Mouse (Mus musculus) midbrain, embryonic 16.5 days (tissue): ENCODE data around the gene Mapk8ip2. TPM values are rescaled to one million over a fixed set of nuclear protein-coding genes. Genes with fewer than 3 reads are reported as not detected.
"Not testable (repeated sequence)": the region's sequence is repeated elsewhere in the genome, so short reads cannot be mapped to it uniquely, and the experiment has no call there.

Source experiments
- ATAC-seq: fragments of 200-750 bp; cut with Nextera tagmentation; 2 replicates; pipeline ENCODE4 v1.8.0; 2017; ENCODE audit warnings: moderate TSS enrichment
- H3K27ac ChIP-seq: fragments of 300-500 bp; sonication (generic); 2 replicates; pipeline ENCODE4 v1.5.1; 2014; ENCODE audit warnings: mild to moderate bottlenecking, low read length, mixed read lengths
- H3K27me3 ChIP-seq: fragments of 300-500 bp; sonication (generic); 2 replicates; pipeline ENCODE4 v1.6.1; 2014; ENCODE audit warnings: low read depth, low read length, mixed read lengths; ENCODE audit not compliant: control insufficient read depth, insufficient read depth
- H3K36me3 ChIP-seq: fragments of 300-500 bp; sonication (generic); 2 replicates; pipeline ENCODE4 v1.6.1; 2014; ENCODE audit warnings: mild to moderate bottlenecking, low read length, moderate library complexity, mixed read lengths; ENCODE audit not compliant: control insufficient read depth, insufficient read depth
- H3K4me1 ChIP-seq: fragments of 300-500 bp; sonication (generic); 2 replicates; pipeline ENCODE4 v1.6.1; 2014; ENCODE audit warnings: mild to moderate bottlenecking, low read length, mixed read lengths; ENCODE audit not compliant: control insufficient read depth, insufficient read depth
- H3K4me2 ChIP-seq: fragments of 300-500 bp; sonication (generic); 2 replicates; pipeline ENCODE4 v1.6.1; 2014; ENCODE audit warnings: mild to moderate bottlenecking, low read length, mixed read lengths
- H3K4me3 ChIP-seq: fragments of 300-500 bp; sonication (generic); 2 replicates; pipeline ENCODE4 v1.5.1; 2014; ENCODE audit warnings: low read depth, mild to moderate bottlenecking, low read length, moderate library complexity, mixed read lengths
- H3K9ac ChIP-seq: fragments of 300-500 bp; sonication (generic); 2 replicates; pipeline ENCODE4 v1.6.1; 2014; ENCODE audit warnings: low read depth, low read length, mixed read lengths
- H3K9me3 ChIP-seq: fragments of 300-500 bp; sonication (generic); replicated peaks from 2 replicates; pipeline ENCODE4 v1.6.1; 2014; ENCODE audit warnings: mild to moderate bottlenecking, low read length, mixed read lengths; ENCODE audit not compliant: control insufficient read depth, poor library complexity, severe bottlenecking
- WGBS: fragments of 180-500 bp; shearing (Covaris S2); extraction: QIAGEN DNeasy Blood & Tissue Kit; methylation state at CpG from one replicate; pipeline ENCODE4 v1.1.7; 2014; 5-methylcytosine and 5-hydroxymethylcytosine counted together
- polyA plus RNA-seq: library from polyadenylated mRNA; unstranded; fragments of >200 nt; fragmentation: Nextera tagmentation; extraction: Ambion mirVana; gene quantifications from 2 replicates; pipeline ENCODE4 v1.2.1, GENCODE M21; 2015

Gene Mapk8ip2
- polyA plus RNA-seq, 1 experiment from 2014 or later, result 84.4 TPM

GRCm38 (mm10) chr15:89428136-89428790, 25.4 kb upstream of the Mapk8ip2 start:
- peak overlapping the region; percentile 78 for H3K9ac ChIP-seq
- peak overlapping the region; percentile 81 for H3K4me3 ChIP-seq
- WGBS, result 83% methylated on average over 19 of the region's 19 CpGs
- H3K9me3 ChIP-seq, result no peaks in the 10 kb centered on the region
- H3K27me3 ChIP-seq, result no peaks in the 10 kb centered on the region
- H3K27ac ChIP-seq, result no peak overlapping the region
- ATAC-seq, result no peak
- peaks cover 13% of the 10 kb centered on the region for H3K36me3 ChIP-seq
- H3K4me2 ChIP-seq, result peak overlapping the region; percentile 93
- peaks cover 11% of the 10 kb centered on the region for H3K4me1 ChIP-seq

DNA sequence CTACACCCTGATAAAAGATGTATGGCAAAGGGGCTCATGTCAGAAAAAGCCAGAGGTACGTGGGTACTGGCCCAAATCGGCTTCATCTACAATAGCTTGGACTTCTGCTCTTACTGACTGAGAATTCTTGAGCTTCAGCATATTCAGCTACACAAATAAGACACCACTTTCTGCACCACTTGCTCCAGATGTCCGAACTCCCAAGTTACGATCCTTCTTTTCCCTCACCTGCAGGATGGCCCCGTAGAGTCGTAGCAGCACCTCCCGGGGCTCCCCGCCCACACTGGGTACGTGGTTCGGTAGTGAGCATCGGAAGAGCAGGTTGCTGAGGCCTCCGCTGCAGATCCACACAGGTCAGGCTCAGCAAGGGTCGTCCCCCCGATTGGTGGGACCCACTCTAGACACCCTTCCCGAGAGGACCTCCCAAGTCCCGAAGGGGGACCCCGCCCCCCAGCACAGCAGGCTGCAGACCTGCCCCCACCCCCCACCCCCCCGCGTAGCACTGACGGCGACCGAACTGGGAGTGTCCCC, 24.8 kb upstream of the Mapk8ip2 start:
- Histone ChIP-seq H3K4me3 (peak overlapping the region; percentile 81), H3K36me3 (peaks cover 13% of the 10 kb centered on the region), H3K27me3 (no peaks in the 10 kb centered on the region), H3K9me3 (no peaks in the 10 kb centered on the region), H3K4me1 (peaks cover 11% of the 10 kb centered on the region), H3K27ac (peak overlapping the region; percentile 95), H3K4me2 (peak overlapping the region; percentile 93), H3K9ac (peak overlapping the region; percentile 78)
- peak; percentile 62 for ATAC-seq
- 4% methylated on average over 22 of the region's 22 CpGs for WGBS

DNA sequence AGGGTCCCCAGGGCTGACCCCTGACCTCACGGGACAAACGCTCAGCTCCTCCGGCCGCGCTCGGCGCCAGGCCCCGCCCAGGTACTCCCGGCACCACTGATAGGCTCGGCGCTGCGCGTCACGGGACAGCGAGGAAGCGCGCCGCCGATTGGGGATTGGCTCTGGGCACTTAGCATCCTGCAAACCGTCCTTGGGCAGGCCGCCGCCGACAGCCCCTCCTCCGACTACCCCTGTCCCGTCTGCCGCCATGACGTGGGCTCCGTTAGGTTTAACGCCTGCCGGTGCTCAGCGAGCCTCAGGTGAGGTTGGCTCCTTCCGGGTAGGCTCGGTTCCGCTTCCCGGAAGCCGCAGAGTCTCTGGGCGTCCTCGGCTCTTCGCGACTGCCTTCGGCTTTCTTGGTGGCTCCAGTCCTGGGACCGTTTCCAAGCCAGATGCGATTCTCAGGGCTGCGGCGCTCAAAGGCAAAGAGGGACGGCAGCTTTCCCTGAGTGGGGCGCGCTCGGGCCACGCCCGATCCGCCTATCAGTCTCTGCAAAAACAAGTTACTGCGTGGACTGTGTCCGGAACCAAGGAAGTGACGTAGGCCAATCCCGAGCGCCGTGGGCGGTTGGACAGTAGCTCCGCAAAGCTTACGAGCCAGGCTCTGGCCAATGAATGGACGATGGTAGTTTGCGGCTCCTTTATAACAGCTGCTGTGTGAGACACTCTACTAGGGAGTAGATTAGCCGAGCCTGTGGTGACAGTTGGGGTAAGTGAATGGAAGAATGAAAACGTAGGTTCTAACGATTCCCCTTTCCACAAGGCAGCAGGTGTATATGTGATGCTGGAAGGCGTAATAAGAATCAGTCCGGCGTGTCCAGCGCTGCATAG, 24.1 kb upstream of the Mapk8ip2 start, which contains the start of the genes C730034F03Rik, Gm44502 and Chkb:
Gene C730034F03Rik (plus strand): TSS at position 238 of the 870 bp plus-strand sequence.
Gene Gm44502 (minus strand): TSS at position 345 of the 870 bp plus-strand sequence.
Gene Chkb (minus strand): TSS at position 557 of the 870 bp plus-strand sequence.
- Histone ChIP-seq H3K36me3 (peaks cover 10% of the 10 kb centered on the region), H3K27me3 (no peaks in the 10 kb centered on the region), H3K9ac (peak within 1 kb of the TSS; percentile 78), H3K4me2 (peak within 1 kb of the TSS; percentile 93), H3K4me1 (peaks cover 11% of the 10 kb centered on the region), H3K27ac (peak within 1 kb of the TSS; percentile 95), H3K4me3 (peak within 1 kb of the TSS; percentile 81), H3K9me3 (no peaks in the 10 kb centered on the region)
- WGBS, result under 1% methylated on average over 70 of the region's 70 CpGs
- peak; percentile 96 for ATAC-seq

DNA sequence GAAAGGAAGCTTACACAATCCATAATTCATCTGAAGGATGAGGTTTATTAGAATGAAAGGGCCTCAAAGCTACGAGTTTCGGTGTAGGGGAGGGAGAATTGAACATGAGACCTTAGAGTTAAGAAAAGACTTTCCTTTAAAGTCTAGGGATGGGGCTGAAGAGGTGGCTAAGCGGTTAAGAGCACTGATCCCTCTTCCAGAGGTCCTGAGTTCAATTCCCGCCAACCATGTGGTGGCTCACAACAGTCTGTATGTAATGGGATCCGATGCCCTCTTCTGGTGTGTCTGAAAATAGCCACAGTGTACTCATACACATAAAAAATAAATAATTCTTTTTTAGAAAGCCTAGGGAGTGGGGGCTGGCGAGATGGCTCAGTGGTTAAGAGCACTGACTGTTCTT, 23.4 kb upstream of the Mapk8ip2 start:
- Histone ChIP-seq H3K9me3 (no peaks in the 10 kb centered on the region), H3K4me2 (peak overlapping the region; percentile 93), H3K36me3 (peaks cover 10% of the 10 kb centered on the region), H3K4me1 (peaks cover 11% of the 10 kb centered on the region), H3K27me3 (no peaks in the 10 kb centered on the region), H3K9ac (peak overlapping the region; percentile 78), H3K27ac (peak overlapping the region; percentile 95), H3K4me3 (peak overlapping the region; percentile 81)
- 41% methylated on average over 6 of the region's 6 CpGs for WGBS
- ATAC-seq, result no peak

DNA sequence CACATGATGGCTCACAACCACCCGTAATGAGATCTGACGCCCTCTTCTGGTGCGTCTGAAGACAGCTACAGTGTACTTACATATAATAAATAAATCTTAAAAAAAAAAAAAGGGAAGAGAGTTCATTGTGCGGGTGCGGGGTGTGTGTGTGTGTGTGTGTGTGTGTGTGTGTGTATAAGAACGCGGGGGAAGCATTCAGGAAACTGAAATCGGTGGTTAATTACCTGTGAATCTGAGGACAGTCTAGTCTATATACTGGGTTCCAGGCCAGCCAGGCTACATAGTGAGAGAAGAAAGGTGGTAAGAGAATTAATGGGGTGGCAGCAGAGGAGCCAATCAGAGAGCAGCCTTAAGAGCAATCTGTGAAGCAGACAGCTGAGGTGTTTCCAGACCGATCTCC, 22.9 kb upstream of the Mapk8ip2 start:
- not testable (repeated sequence) for H3K36me3 ChIP-seq, H3K27ac ChIP-seq, H3K4me2 ChIP-seq, ATAC-seq, H3K27me3 ChIP-seq, H3K9me3 ChIP-seq, H3K9ac ChIP-seq, H3K4me3 ChIP-seq
- WGBS, result 89% methylated on average over 6 of the region's 9 CpGs
- H3K4me1 ChIP-seq, result peaks cover 11% of the 10 kb centered on the region

DNA sequence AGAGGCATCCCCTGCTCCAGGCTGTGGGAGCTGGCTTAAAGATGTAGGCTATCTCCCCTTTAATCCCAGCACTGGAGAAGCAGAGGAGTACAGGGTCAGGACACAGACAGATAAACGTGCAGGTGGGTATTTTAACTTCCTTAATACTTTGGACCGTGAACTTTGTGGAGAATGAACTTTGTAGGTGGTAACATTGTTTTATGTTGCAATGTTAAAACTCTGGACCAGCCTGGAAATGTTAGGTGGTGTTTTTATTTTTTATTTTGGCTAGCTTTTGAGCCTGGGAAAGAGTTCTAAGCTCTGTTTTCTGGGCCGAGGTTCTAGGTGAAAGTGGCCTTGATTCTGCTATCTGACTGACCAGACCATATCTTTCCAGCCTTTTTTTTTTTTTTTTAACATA, 22.4 kb upstream of the Mapk8ip2 start:
- H3K9me3 ChIP-seq, result no peaks in the 10 kb centered on the region
- no peak overlapping the region for H3K4me2 ChIP-seq
- 0 out of 2 replicates have a peak overlapping the region, but pooled peaks have one; percentile 28 for H3K9ac ChIP-seq
- no peak for ATAC-seq
- no peaks in the 10 kb centered on the region for H3K27me3 ChIP-seq
- peaks cover 11% of the 10 kb centered on the region for H3K4me1 ChIP-seq
- WGBS, result 88% methylated on average over 3 of the region's 3 CpGs
- no peak overlapping the region for H3K4me3 ChIP-seq
- no peak overlapping the region for H3K27ac ChIP-seq
- peaks cover 8% of the 10 kb centered on the region for H3K36me3 ChIP-seq

DNA sequence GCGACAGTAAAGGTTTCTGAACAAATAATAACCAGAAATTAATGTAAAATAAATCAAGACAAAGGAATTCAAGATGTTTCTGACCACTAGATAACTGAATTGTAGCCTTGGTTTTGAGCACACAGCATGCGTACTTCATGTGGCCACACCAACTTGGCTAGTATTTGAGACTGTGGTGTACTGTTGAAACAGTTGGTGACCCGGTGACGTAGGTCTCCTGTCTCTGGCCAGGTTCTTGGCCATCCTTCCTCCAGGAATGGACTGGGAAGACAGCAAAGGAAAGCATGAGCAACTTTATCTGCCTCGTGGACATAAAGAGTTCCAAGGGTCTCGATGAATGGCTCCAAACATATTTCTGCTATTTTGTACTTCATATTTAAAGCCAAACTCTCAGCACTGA, 21.9 kb upstream of the Mapk8ip2 start:
- no peak overlapping the region for H3K9ac ChIP-seq
- H3K27me3 ChIP-seq, result no peaks in the 10 kb centered on the region
- ATAC-seq, result no peak
- 95% methylated on average over 6 of the region's 6 CpGs for WGBS
- no peaks in the 10 kb centered on the region for H3K9me3 ChIP-seq
- H3K4me1 ChIP-seq, result peaks cover 11% of the 10 kb centered on the region
- no peak overlapping the region for H3K4me3 ChIP-seq
- H3K4me2 ChIP-seq, result no peak overlapping the region
- H3K36me3 ChIP-seq, result peaks cover 6% of the 10 kb centered on the region
- no peak overlapping the region for H3K27ac ChIP-seq

DNA sequence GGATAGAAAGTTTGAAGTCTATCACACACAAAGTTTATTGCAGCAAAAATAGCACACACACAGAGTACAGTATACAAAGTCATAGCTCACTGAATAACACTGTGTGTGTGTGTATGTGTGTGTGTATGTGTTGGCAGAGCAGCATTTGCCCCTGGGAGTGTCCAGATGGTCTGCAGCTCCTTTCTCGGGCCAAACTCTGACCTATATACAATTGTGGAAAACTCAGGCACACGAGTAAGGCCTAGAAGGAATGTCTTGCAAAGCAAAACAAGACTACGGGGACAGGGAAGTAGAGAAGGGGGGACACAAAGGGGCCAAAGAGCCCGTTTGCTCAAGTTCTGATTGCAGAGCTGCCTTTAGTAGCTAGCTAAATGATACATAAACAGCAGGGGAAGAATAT, 20.8 kb upstream of the Mapk8ip2 start:
- Histone ChIP-seq H3K36me3 (no peaks in the 10 kb centered on the region), H3K27me3 (no peaks in the 10 kb centered on the region), H3K4me2 (no peak overlapping the region), H3K9me3 (no peaks in the 10 kb centered on the region), H3K4me3 (no peak overlapping the region), H3K9ac (no peak overlapping the region), H3K27ac (no peak overlapping the region), H3K4me1 (peaks cover 11% of the 10 kb centered on the region)
- no peak for ATAC-seq
- 72% methylated on average over 4 of the region's 4 CpGs for WGBS
